Comparison of ENCODE assay signal across 8 mouse cellular contexts in the genomic region with DNA sequence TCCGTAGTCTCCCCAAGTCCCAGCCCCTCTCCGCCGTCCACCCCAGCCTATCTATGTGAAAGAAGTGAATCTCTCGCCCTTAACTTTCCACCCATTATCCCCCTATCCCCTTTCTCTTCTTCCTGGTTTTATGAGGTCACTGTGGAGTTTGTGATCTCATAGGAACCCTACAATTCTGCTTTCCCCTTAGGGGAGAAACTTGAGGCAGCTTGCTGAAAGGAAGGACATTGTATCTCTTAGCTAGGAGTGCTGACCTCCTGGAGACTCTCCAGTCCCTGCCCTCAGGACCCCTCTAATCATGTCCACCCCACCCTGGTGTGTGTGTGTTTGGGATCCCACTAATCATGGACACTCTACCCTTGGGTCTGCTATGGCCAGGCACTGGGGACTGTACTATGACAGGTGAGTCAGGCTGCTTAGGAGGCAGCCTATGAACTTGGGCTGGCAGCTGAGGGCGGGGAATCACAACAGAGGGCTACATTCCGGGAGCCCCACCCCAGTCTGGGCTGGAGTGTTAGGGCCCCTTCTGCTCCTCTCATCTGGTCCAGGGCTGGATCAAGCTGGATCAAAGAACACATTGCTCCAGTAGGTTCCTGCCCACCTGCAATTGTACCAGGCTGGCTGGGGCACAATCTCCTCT. TPM values are rescaled to one million over a fixed set of nuclear protein-coding genes. Genes with fewer than 3 reads are reported as not detected.
DNase-seq lines count a peak whose midpoint lies in the region; ATAC-seq and TF ChIP-seq lines count a peak whose summit lies in the region.

No protein-coding gene starts in this region.

- peak overlapping the region; percentile 92 for H3K4me2 ChIP-seq in heart, postnatal 0 days (ENCODE audit: low read depth, low read length)
- H3K4me2 ChIP-seq in limb, embryonic 14.5 days (replicated peaks; ENCODE audit: low read depth, low read length, severe bottlenecking): peak overlapping the region; percentile 77
- peak overlapping the region; percentile 89 for H3K4me2 ChIP-seq in midbrain, postnatal 0 days (ENCODE audit: low read depth, low read length, poor library complexity, severe bottlenecking)

- 18% methylated on average over 6 of the region's 6 CpGs for WGBS in heart, postnatal 0 days
- 14% methylated on average over 6 of the region's 6 CpGs for whole genome bisulfite sequencing in limb, embryonic 14.5 days
- WGBS in midbrain, postnatal 0 days: 27% methylated on average over 6 of the region's 6 CpGs

- TF ChIP-seq EP300 in ES-Bruce4 (IDR thresholded peaks at IDR 0.05; ENCODE audit: insufficient read depth, low read depth, low read length): no peak; the same call in 1 of the 2 replicates
- TF ChIP-seq EP300 in heart, postnatal 0 days (IDR thresholded peaks at IDR 0.05; ENCODE audit: low read depth): no peak

- peak; percentile 34 to 37 for DNase-seq in B cell, adult 2 months
- DNase-seq in heart, postnatal 0 days (ENCODE audit: low spot score): no peak
- DNase-seq in limb, embryonic 14.5 days (ENCODE audit: low spot score): no peak
- DNase-seq in midbrain, postnatal 0 days (ENCODE audit: low spot score): no peak
- no peak for DNase-seq in MN1 (ENCODE audit: low spot score)
- no peak for DNase-seq in left cerebral cortex, postnatal 14 days (ENCODE audit: low spot score in 2 of 2)

- peak overlapping the region; percentile 96 for H3K27ac ChIP-seq in ES-Bruce4 (ENCODE audit: insufficient read depth, low read length)
- H3K27ac ChIP-seq in heart, postnatal 0 days (ENCODE audit: low read depth): peak overlapping the region; percentile 88
- peak overlapping the region; percentile 44; the same call in 1 of the 2 replicates for H3K27ac ChIP-seq in limb, embryonic 14.5 days (replicated peaks; ENCODE audit: low read depth, low read length)
- no peak overlapping the region for H3K27ac ChIP-seq in midbrain, postnatal 0 days (ENCODE audit: low read depth, low read length)

- no peak for TF ChIP-seq POLR2A in ES-Bruce4 (IDR thresholded peaks at IDR 0.05; ENCODE audit: insufficient read depth, low read length)
- TF ChIP-seq POLR2A in limb, embryonic 14.5 days (IDR thresholded peaks at IDR 0.05; ENCODE audit: borderline replicate concordance, extremely low read depth, insufficient read depth, insufficient read length): no peak

- intact Hi-C loops in left cerebral cortex, postnatal 14 days (cut with DNase I): no loop called here

- H3K9me3 ChIP-seq in ES-Bruce4 (replicated peaks; ENCODE audit: control insufficient read depth, insufficient read depth, low read length, poor library complexity, severe bottlenecking): no peaks in the 10 kb centered on the region
- H3K9me3 ChIP-seq in heart, postnatal 0 days (replicated peaks; ENCODE audit: control insufficient read depth, low read length): no peaks in the 10 kb centered on the region
- no peaks in the 10 kb centered on the region for H3K9me3 ChIP-seq in limb, embryonic 14.5 days (ENCODE audit: control insufficient read depth, low read length)
- H3K9me3 ChIP-seq in midbrain, postnatal 0 days (ENCODE audit: low read length): no peaks in the 10 kb centered on the region

- H3K36me3 ChIP-seq in ES-Bruce4 (ENCODE audit: control insufficient read depth, insufficient read depth, low read length, poor library complexity, severe bottlenecking): peaks cover under 1% of the 10 kb centered on the region
- H3K36me3 ChIP-seq in heart, postnatal 0 days (replicated peaks; ENCODE audit: control insufficient read depth, insufficient read depth, low read length): peaks cover 22% of the 10 kb centered on the region
- H3K36me3 ChIP-seq in limb, embryonic 14.5 days (ENCODE audit: control insufficient read depth, insufficient read depth, low read length): peaks cover 24% of the 10 kb centered on the region
- peaks cover 10% of the 10 kb centered on the region for H3K36me3 ChIP-seq in midbrain, postnatal 0 days (ENCODE audit: insufficient read depth, low read length)

- peak overlapping the region; percentile 74 for H3K9ac ChIP-seq in ES-Bruce4 (ENCODE audit: low read depth, poor library complexity, severe bottlenecking)
- H3K9ac ChIP-seq in heart, postnatal 0 days (replicated peaks; ENCODE audit: low read depth, low read length): peak overlapping the region; percentile 70
- H3K9ac ChIP-seq in limb, embryonic 14.5 days (ENCODE audit: low read depth, low read length, severe bottlenecking): peak overlapping the region; percentile 73; the same call in 1 of the 2 replicates
- 0 out of 2 replicates have a peak overlapping the region, but pooled peaks have one; percentile 14 for H3K9ac ChIP-seq in midbrain, postnatal 0 days (replicated peaks; ENCODE audit: low read length, poor library complexity, severe bottlenecking)

- no peaks in the 10 kb centered on the region for H3K27me3 ChIP-seq in ES-Bruce4 (ENCODE audit: control insufficient read depth, insufficient read depth, low read length, poor library complexity, severe bottlenecking)
- H3K27me3 ChIP-seq in heart, postnatal 0 days (ENCODE audit: control insufficient read depth, insufficient read depth, low read length): no peaks in the 10 kb centered on the region
- H3K27me3 ChIP-seq in limb, embryonic 14.5 days (ENCODE audit: control insufficient read depth, insufficient read depth, low read length): no peaks in the 10 kb centered on the region
- no peaks in the 10 kb centered on the region for H3K27me3 ChIP-seq in midbrain, postnatal 0 days (ENCODE audit: insufficient read depth, low read length)

- no peaks in the 10 kb centered on the region for H3K4me1 ChIP-seq in ES-Bruce4 (ENCODE audit: control insufficient read depth, insufficient read depth, low read length)
- peaks cover 23% of the 10 kb centered on the region for H3K4me1 ChIP-seq in heart, postnatal 0 days (ENCODE audit: control insufficient read depth, insufficient read depth)
- H3K4me1 ChIP-seq in limb, embryonic 14.5 days (ENCODE audit: control insufficient read depth, insufficient read depth, low read length): peaks cover 16% of the 10 kb centered on the region
- H3K4me1 ChIP-seq in midbrain, postnatal 0 days (ENCODE audit: insufficient read depth, low read length): peaks cover 10% of the 10 kb centered on the region

- no peak for TF ChIP-seq CTCF in ES-Bruce4 (IDR thresholded peaks at IDR 0.05; ENCODE audit: low read depth, low read length)
- TF ChIP-seq CTCF in heart, postnatal 0 days (IDR thresholded peaks at IDR 0.05; ENCODE audit: low read depth): no peak
- TF ChIP-seq CTCF in midbrain, postnatal 0 days (IDR thresholded peaks at IDR 0.05): no peak

- ATAC-seq in heart, postnatal 0 days (ENCODE audit: insufficient read depth, low read depth): no peak
- ATAC-seq in limb, embryonic 14.5 days (ENCODE audit: low FRiP score, low read depth): no peak
- ATAC-seq in midbrain, postnatal 0 days (ENCODE audit: low FRiP score): no peak
- ATAC-seq in megakaryocyte-erythroid progenitor cell, adult 5-6 weeks (replicated peaks; ENCODE audit: low FRiP score, low TSS enrichment, poor library complexity, severe bottlenecking): no peak

- H3K4me3 ChIP-seq in ES-Bruce4 (ENCODE audit: low read depth, low read length): peak overlapping the region; percentile 71
- H3K4me3 ChIP-seq in heart, postnatal 0 days (ENCODE audit: low read depth, low read length): peak overlapping the region; percentile 79
- peak overlapping the region; percentile 98 for H3K4me3 ChIP-seq in limb, embryonic 14.5 days (replicated peaks; ENCODE audit: low read length)
- peak overlapping the region; percentile 92 for H3K4me3 ChIP-seq in midbrain, postnatal 0 days (ENCODE audit: low read depth, low read length)

RNA-seq across cellular contexts. Expression of gene Gm20605, which starts 1.1 kb away (rescaled TPM):
- 5.4 and 9.0 TPM in 2 replicates for polyA plus RNA-seq in ES-Bruce4 (2011; ENCODE audit: insufficient read depth, insufficient read length, low read depth, missing spikeins)
- total RNA-seq in heart, postnatal 0 days (2014; rRNA removed; ENCODE audit: low replicate concordance): 1.6 and 5.3 TPM in 2 replicates
- polyA plus RNA-seq in heart, postnatal 0 days (2015; fragmentation: Nextera tagmentation; extraction: Ambion mirVana): 1.8 and 2.5 TPM in 2 replicates
- polyA plus RNA-seq in limb, embryonic 14.5 days (2012; rRNA removed): 16.7 and 16.8 TPM in 2 replicates
- polyA plus RNA-seq in limb, embryonic 14.5 days (2014; fragmentation: Nextera tagmentation; extraction: Ambion mirVana): 7.4 and 10.4 TPM in 2 replicates
- 0.99 and 4.1 TPM in 2 replicates for total RNA-seq in midbrain, postnatal 0 days (2014; rRNA removed)
- polyA plus RNA-seq in midbrain, postnatal 0 days (2015; fragmentation: Nextera tagmentation; extraction: Ambion mirVana): 4.4 and 6.5 TPM in 2 replicates
- total RNA-seq in megakaryocyte-erythroid progenitor cell, adult 5-6 weeks (2014; fragmentation: Nextera tagmentation): 19.5 and 22.4 TPM in 2 replicates
- total RNA-seq in megakaryocyte-erythroid progenitor cell, adult 5-6 weeks (2017): 2.8 and 3.1 TPM in 2 replicates
- 10 to 100 TPM in 1 of 2 experiments, 1 to 10 TPM in 1; 8.8 to 10.6 TPM for total RNA-seq in left cerebral cortex, postnatal 14 days (2021)

RNA-seq across cellular contexts. Expression of gene Lrch4, which starts 1.1 kb away (rescaled TPM):
- polyA plus RNA-seq in ES-Bruce4 (2011; ENCODE audit: insufficient read depth, insufficient read length, low read depth, missing spikeins): 25.1 and 28.6 TPM in 2 replicates
- total RNA-seq in heart, postnatal 0 days (2014; rRNA removed; ENCODE audit: low replicate concordance): 12.7 and 19.7 TPM in 2 replicates
- polyA plus RNA-seq in heart, postnatal 0 days (2015; fragmentation: Nextera tagmentation; extraction: Ambion mirVana): 15.9 and 17.8 TPM in 2 replicates
- 25.0 and 33.5 TPM in 2 replicates for polyA plus RNA-seq in limb, embryonic 14.5 days (2012; rRNA removed)
- 36.7 and 37.1 TPM in 2 replicates for polyA plus RNA-seq in limb, embryonic 14.5 days (2014; fragmentation: Nextera tagmentation; extraction: Ambion mirVana)
- total RNA-seq in midbrain, postnatal 0 days (2014; rRNA removed): 13.1 and 14.5 TPM in 2 replicates
- polyA plus RNA-seq in midbrain, postnatal 0 days (2015; fragmentation: Nextera tagmentation; extraction: Ambion mirVana): 13.1 and 15.9 TPM in 2 replicates
- 56.4 and 79.5 TPM in 2 replicates for total RNA-seq in megakaryocyte-erythroid progenitor cell, adult 5-6 weeks (2014; fragmentation: Nextera tagmentation)
- total RNA-seq in megakaryocyte-erythroid progenitor cell, adult 5-6 weeks (2017): 13.9 and 14.7 TPM in 2 replicates
- 10 to 100 TPM in 1 of 2 experiments, 1 to 10 TPM in 1; 7.1 to 13.7 TPM for total RNA-seq in left cerebral cortex, postnatal 14 days (2021)

RNA-seq across cellular contexts. Expression of gene Fbxo24, which starts 1.2 kb away (rescaled TPM):
- 0.48 and 0.94 TPM in 2 replicates for polyA plus RNA-seq in ES-Bruce4 (2011; ENCODE audit: insufficient read depth, insufficient read length, low read depth, missing spikeins)
- 0.65 TPM in 1 of 2 replicates, not detected in the other for total RNA-seq in heart, postnatal 0 days (2014; rRNA removed; ENCODE audit: low replicate concordance)
- polyA plus RNA-seq in heart, postnatal 0 days (2015; fragmentation: Nextera tagmentation; extraction: Ambion mirVana): 0.11 and 0.16 TPM in 2 replicates
- 0.24 and 0.28 TPM in 2 replicates for polyA plus RNA-seq in limb, embryonic 14.5 days (2012; rRNA removed)
- polyA plus RNA-seq in limb, embryonic 14.5 days (2014; fragmentation: Nextera tagmentation; extraction: Ambion mirVana): 0.12 and 0.15 TPM in 2 replicates
- total RNA-seq in midbrain, postnatal 0 days (2014; rRNA removed): 0.28 TPM in 1 of 2 replicates, not detected in the other
- 0.09 and 0.10 TPM in 2 replicates for polyA plus RNA-seq in midbrain, postnatal 0 days (2015; fragmentation: Nextera tagmentation; extraction: Ambion mirVana)
- total RNA-seq in megakaryocyte-erythroid progenitor cell, adult 5-6 weeks (2014; fragmentation: Nextera tagmentation): not detected in 2 replicates
- total RNA-seq in megakaryocyte-erythroid progenitor cell, adult 5-6 weeks (2017): not detected in 2 replicates
- under 1 TPM in 1 of 2 experiments, not detected in 1; 0.15 TPM for total RNA-seq in left cerebral cortex, postnatal 14 days (2021)

RNA-seq across cellular contexts. Expression of gene Sap25, which starts 11.1 kb away (rescaled TPM):
- 5.0 and 7.9 TPM in 2 replicates for polyA plus RNA-seq in ES-Bruce4 (2011; ENCODE audit: insufficient read depth, insufficient read length, low read depth, missing spikeins)
- 10.4 TPM in 1 of 2 replicates, not detected in the other for total RNA-seq in heart, postnatal 0 days (2014; rRNA removed; ENCODE audit: low replicate concordance)
- polyA plus RNA-seq in heart, postnatal 0 days (2015; fragmentation: Nextera tagmentation; extraction: Ambion mirVana): 1.5 and 2.8 TPM in 2 replicates
- 37.1 and 41.7 TPM in 2 replicates for polyA plus RNA-seq in limb, embryonic 14.5 days (2012; rRNA removed)
- polyA plus RNA-seq in limb, embryonic 14.5 days (2014; fragmentation: Nextera tagmentation; extraction: Ambion mirVana): 5.2 and 6.7 TPM in 2 replicates
- total RNA-seq in midbrain, postnatal 0 days (2014; rRNA removed): 3.3 and 4.9 TPM in 2 replicates
- 3.2 TPM in 2 replicates for polyA plus RNA-seq in midbrain, postnatal 0 days (2015; fragmentation: Nextera tagmentation; extraction: Ambion mirVana)
- 45.8 and 69.9 TPM in 2 replicates for total RNA-seq in megakaryocyte-erythroid progenitor cell, adult 5-6 weeks (2014; fragmentation: Nextera tagmentation)
- 10.0 and 12.9 TPM in 2 replicates for total RNA-seq in megakaryocyte-erythroid progenitor cell, adult 5-6 weeks (2017)
- total RNA-seq in left cerebral cortex, postnatal 14 days (2021): 1 to 10 TPM; 1.7 to 4.7 TPM

RNA-seq across cellular contexts. Expression of gene Irs3, which starts 15.5 kb away (rescaled TPM):
- polyA plus RNA-seq in ES-Bruce4 (2011; ENCODE audit: insufficient read depth, insufficient read length, low read depth, missing spikeins): 1.2 and 1.5 TPM in 2 replicates
- total RNA-seq in heart, postnatal 0 days (2014; rRNA removed; ENCODE audit: low replicate concordance): 7.6 TPM in 1 of 2 replicates, not detected in the other
- 0.08 and 0.23 TPM in 2 replicates for polyA plus RNA-seq in heart, postnatal 0 days (2015; fragmentation: Nextera tagmentation; extraction: Ambion mirVana)
- polyA plus RNA-seq in limb, embryonic 14.5 days (2012; rRNA removed): 0.30 and 0.60 TPM in 2 replicates
- polyA plus RNA-seq in limb, embryonic 14.5 days (2014; fragmentation: Nextera tagmentation; extraction: Ambion mirVana): 0.15 and 0.29 TPM in 2 replicates
- 1.2 TPM in 1 of 2 replicates, not detected in the other for total RNA-seq in midbrain, postnatal 0 days (2014; rRNA removed)
- 0.27 and 0.37 TPM in 2 replicates for polyA plus RNA-seq in midbrain, postnatal 0 days (2015; fragmentation: Nextera tagmentation; extraction: Ambion mirVana)
- total RNA-seq in megakaryocyte-erythroid progenitor cell, adult 5-6 weeks (2014; fragmentation: Nextera tagmentation): not detected in 2 replicates
- 0.80 TPM in 1 of 2 replicates, not detected in the other for total RNA-seq in megakaryocyte-erythroid progenitor cell, adult 5-6 weeks (2017)
- total RNA-seq in left cerebral cortex, postnatal 14 days (2021): under 1 TPM in 1 of 2 experiments, not detected in 1; 0.27 TPM

Comparison
In these comparisons a context has a peak if more than half of its experiments do, and no peak if none do; other contexts are left out.
1. DNase-seq: peak in B cell, adult 2 months (2 of 2); none in heart, postnatal 0 days (single experiment), limb, embryonic 14.5 days (single experiment), midbrain, postnatal 0 days (single experiment), MN1 (single experiment) and left cerebral cortex, postnatal 14 days (0 of 2).
2. H3K9ac ChIP-seq: peak in every context shown above with its lines; median percentile 74 in ES-Bruce4; 73 in limb, embryonic 14.5 days; 70 in heart, postnatal 0 days; 14 in midbrain, postnatal 0 days.
3. Peak in every context shown above with its lines, with median percentiles within 50 percentile points of each other: H3K4me3 ChIP-seq and H3K4me2 ChIP-seq.